Mouse (Mus musculus): ENCODE measurements around the gene Gm27179.
"Not testable (repeated sequence)": the region's sequence is repeated elsewhere in the genome, so short reads cannot be mapped to it uniquely, and the experiment has no call there.

The Gm27179 gene

DNA sequence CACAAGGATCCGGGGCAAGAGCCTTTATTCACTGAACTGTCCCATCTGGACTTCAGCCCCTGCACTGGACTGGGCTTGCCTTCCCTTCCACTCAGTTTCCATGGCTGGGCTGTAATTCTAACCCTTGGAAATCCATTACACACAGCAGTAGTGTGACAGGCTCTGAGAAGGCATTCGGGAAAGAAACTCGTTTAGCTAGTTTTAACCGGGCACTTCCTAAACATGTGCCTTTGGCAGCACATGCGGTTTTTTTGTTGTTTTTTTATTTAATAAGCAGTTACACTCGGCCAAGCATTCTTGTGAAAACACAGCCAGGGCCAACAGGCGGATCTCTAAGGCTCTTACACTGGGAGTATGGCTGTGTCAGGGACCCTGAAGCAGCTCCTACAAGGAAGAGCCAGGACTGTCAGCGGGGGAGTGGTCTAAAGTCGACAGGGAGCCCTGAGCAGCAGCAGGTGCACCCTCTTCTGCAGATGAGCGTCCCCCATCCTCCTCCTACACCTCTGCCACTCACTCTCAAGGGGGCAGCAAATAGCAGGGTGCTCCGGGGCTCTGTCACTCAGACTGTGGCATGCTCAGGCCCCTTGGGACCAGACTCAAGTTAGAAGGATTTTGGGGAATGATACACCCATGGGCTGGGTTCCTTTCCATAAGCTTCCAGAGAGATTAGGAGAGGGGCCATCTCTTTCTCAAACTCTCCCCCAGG lies 38.3 kb downstream of the Gm27179 start:
- DNase-seq (ENCODE audit: low spot score in 2 of 2): not testable (repeated sequence)

DNA sequence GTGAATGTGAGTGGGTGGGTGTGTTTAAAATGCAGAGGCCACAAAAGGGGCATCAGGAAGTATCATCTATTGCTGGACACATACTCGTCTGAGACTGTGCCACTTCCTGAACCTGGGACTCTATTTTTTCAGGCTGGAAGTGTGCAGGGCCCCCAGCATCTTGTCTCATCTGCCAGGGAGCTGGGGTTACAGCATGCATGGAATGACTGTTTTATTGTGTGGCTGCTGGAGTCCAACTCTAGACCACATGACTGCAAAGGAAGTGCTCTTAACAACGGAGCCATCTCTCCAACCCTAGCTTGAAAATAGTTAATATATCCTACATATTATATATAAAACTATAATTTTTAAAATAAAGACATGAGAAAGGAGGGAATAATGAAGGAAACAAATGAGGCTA lies 39.0 kb downstream of the Gm27179 start:
- not testable (repeated sequence) for DNase-seq (ENCODE audit: low spot score in 2 of 2)

DNA sequence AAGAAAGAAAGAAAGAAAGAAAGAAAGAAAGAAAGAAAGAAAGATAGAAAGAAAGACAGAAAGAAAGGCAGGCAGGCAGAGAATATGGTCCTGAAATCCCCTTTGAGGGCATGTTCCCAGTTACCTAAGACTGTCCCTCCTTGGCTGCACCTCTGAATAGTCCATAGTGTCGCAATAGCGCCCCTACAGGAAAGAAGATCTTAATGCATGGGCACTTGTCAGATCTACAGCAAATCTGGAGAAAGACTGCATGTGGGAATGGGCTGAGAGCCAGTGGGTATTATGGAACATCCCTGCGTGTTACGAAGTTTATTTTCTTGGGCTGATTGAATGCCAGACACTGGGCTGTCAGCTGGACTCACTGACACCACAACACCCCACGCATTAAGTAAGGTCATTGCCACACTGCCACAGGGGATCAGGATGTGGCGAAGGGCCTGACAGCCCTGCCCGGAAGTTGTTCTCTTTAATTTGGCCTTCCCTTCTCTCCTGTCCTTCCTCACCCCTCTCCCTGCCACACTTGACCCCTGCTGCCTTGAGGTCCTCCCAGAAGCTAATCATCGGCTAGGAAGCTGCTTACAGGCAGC lies 42.1 kb downstream of the Gm27179 start:
- DNase-seq (ENCODE audit: low spot score in 2 of 2): not testable (repeated sequence)

DNA sequence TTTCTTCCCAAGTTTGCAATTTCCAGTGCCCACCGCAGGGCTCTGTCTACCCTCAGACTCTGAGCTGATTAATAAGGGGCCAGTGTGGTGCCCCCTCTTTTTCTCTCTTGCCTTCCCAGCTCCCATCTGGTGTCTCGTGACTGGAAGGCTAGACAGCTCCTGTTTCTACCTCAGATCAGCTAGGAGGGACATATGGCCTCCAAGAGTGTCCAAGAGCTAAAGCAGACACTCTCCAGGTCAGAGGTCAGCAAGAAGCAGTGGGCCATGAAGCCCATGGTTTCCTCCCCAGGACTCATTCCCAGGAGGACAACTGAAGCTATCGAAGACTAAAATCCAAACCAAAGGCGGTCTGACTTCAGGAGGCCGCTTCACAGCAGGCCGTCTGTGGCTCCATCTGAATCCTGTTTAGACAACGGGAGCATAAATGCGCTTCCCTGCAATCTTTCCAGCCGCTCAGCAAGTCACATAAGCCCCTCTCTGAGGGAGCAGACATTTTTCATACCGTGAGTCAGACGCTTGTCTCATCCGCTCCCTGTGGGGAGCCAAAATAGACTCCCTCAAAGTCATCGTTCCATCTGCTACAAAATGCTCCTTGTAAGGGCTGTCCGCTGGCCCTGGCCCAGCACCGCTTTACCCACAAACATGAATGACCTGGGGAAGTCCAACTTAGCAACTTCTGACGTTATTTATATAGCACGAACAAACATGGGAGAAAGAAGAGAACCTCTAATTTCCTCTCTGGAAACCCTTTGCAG lies 44.6 kb downstream of the Gm27179 start:
- DNase-seq (ENCODE audit: low spot score in 2 of 2): not testable (repeated sequence)

DNA sequence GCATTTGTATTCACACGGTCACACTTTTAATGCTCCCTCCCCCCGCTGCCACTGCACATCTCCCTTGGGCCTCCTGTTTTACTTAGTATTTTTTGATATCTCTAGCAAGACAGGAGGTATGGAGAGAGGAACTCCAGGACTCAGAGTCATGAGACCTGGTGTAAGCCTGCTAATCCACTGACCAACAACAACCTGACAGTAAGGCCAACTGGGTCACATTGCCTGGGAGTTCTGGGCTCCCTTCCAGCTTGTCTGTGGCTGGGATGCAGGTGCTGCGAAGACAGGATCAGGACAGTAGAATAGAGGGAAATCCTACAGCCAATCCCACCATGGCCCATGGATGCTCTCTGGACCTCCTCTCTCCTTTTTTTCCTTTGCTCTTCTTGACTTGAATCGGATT lies 47.9 kb downstream of the Gm27179 start:
- DNase-seq (ENCODE audit: low spot score in 2 of 2): not testable (repeated sequence)
